Mouse (Mus musculus) intestine, embryonic 14.5 days (tissue): ENCODE measurements around the gene Slc29a1. TPM values are rescaled to one million over a fixed set of nuclear protein-coding genes. Genes with fewer than 3 reads are reported as not detected.

Experiments
- ATAC-seq: fragments of 200-750 bp; cut with Nextera tagmentation; replicated peaks from 2 replicates; pipeline ENCODE4 v1.8.0; 2017; ENCODE audit warnings: low read depth, moderate number of reproducible peaks, moderate TSS enrichment, moderate library complexity; ENCODE audit not compliant: low FRiP score, low TSS enrichment
- DNase-seq: peaks from one replicate; pipeline ENCODE4 v3.0.0-alpha.2; 2018; ENCODE audit warnings: low spot score
- H3K27ac ChIP-seq: fragments of 300-500 bp; sonication (generic); 2 replicates; pipeline ENCODE4 v1.5.1; 2014; ENCODE audit warnings: low read depth, mild to moderate bottlenecking, control low read depth
- H3K27me3 ChIP-seq: fragments of 300-500 bp; sonication (generic); replicated peaks from 2 replicates; pipeline ENCODE4 v1.6.1; 2014; ENCODE audit warnings: low read length, control low read depth; ENCODE audit not compliant: control insufficient read depth, insufficient read depth
- H3K36me3 ChIP-seq: fragments of 300-500 bp; sonication (generic); 2 replicates; pipeline ENCODE4 v1.6.1; 2014; ENCODE audit warnings: low read length, control low read depth; ENCODE audit not compliant: control insufficient read depth, insufficient read depth
- H3K4me1 ChIP-seq: fragments of 300-500 bp; sonication (generic); replicated peaks from 2 replicates; pipeline ENCODE4 v1.6.1; 2014; ENCODE audit warnings: low read length, control low read depth, mixed read lengths; ENCODE audit not compliant: control insufficient read depth, insufficient read depth
- H3K4me2 ChIP-seq: fragments of 300-500 bp; sonication (generic); 2 replicates; pipeline ENCODE4 v1.6.1; 2014; ENCODE audit warnings: low read length
- H3K4me3 ChIP-seq: fragments of 300-500 bp; sonication (generic); 2 replicates; pipeline ENCODE4 v1.5.1; 2014; ENCODE audit warnings: low read depth, low read length, control low read depth, mixed read lengths
- H3K9ac ChIP-seq: fragments of 300-500 bp; sonication (generic); 2 replicates; pipeline ENCODE4 v1.6.1; 2014; ENCODE audit warnings: mild to moderate bottlenecking, low read length
- H3K9me3 ChIP-seq: fragments of 300-500 bp; sonication (generic); 2 replicates; pipeline ENCODE4 v1.6.1; 2016; ENCODE audit warnings: low read length, control low read depth; ENCODE audit not compliant: control insufficient read depth
- WGBS: fragments of 180-500 bp; shearing (Covaris S2); extraction: QIAGEN DNeasy Blood & Tissue Kit; methylation state at CpG from one replicate; pipeline ENCODE4 v1.1.7; 2014; 5-methylcytosine and 5-hydroxymethylcytosine counted together
- polyA plus RNA-seq: library from polyadenylated mRNA; unstranded; fragments of >200 nt; fragmentation: Nextera tagmentation; extraction: Ambion mirVana; gene quantifications from 2 replicates; pipeline ENCODE4 v1.2.1, GENCODE M21; 2014

Slc29a1 gene
- polyA plus RNA-seq, 1 experiment from 2014 or later = 82.7 TPM

DNA sequence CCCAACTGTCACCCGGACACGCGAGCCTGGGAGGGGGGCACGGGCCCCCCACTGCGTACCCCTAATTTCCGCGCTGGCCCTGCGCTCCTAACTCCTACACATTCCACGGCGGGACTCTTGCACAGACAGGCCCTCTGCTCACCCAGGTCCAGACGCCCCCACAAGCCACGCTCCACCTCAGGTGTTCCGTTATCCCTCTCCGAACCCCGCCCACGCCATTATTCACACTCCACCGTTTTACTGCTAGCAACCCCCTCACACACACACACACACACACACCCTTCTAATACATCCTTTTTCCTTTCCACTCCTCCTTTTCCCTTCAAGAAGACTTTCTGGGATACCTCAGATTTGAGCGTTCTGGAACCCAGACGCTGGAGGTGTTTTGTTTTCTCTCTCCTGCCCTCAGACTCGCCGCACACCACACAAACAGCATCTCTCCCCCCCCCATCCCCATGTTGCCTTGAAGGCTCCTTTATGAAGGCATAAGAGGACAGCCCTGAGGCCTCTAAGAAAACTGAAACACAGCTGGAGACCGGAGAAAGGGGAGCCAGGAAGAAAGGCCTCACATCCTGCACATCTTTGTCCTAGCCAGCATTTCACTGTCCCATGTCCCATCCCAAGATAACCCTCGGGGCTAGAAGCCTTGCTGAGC, 3.5 kb downstream of the Slc29a1 start:
- Histone ChIP-seq H3K36me3 (no peaks in the 10 kb centered on the region), H3K4me3 (peak overlapping the region; percentile 51), H3K4me1 (peaks cover 61% of the 10 kb centered on the region), H3K27ac (0 out of 2 replicates have a peak overlapping the region, but pooled peaks have one; percentile 22), H3K4me2 (peak overlapping the region; percentile 96), H3K9ac (peak overlapping the region; percentile 59), H3K9me3 (no peaks in the 10 kb centered on the region), H3K27me3 (peaks cover 6% of the 10 kb centered on the region; the same call in 1 of the 2 replicates)
- peak; percentile 10; the same call in 1 of the 2 replicates for ATAC-seq
- no peak for DNase-seq
- 8% methylated on average over 23 of the region's 23 CpGs for WGBS

DNA sequence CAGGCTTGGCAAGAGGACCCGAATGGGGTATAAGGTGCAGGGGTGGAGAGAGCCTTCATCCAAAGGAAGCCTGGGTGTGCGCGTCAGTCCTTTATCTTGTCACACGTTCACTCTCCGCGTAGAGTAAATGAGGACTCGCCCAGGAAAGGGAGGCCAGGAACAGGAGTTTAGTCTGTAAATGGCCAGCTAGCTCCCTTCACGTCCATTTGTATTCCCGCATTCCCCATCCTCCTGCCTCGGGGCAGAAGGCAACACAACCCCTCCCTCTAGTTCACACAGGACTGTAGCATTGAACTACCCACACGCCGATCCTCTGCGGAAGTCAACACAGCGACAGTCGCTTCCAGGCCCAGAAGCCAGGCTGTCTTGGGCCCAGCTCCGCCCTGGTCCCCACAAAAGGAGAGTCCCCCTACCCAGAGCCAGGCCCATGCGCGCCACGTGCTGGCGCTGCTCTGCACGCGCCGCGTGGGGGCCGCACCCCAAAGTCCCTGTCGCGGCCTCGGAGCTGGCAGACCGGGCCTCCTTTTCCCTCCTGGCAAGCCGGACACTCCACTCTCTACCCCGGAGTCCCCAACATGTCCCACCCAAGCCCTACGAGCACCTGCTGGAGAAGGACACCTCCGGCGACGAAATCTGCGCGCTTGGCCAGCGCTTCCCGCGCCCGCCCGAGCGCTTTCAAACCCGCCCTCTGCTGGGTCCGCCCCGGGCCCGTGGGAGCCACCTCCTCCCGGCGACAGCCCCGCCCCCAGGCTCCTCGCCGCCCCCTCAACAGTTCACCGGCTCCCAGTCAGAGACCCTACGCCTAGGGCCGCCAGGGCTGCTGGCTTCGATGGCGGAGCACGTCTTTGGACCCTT, 4.3 kb downstream of the Slc29a1 start:
- Histone ChIP-seq H3K27ac (0 out of 2 replicates have a peak overlapping the region, but pooled peaks have one; percentile 22), H3K4me3 (peak overlapping the region; percentile 51), H3K36me3 (no peaks in the 10 kb centered on the region), H3K4me2 (peak overlapping the region; percentile 96), H3K9me3 (no peaks in the 10 kb centered on the region), H3K4me1 (peaks cover 60% of the 10 kb centered on the region), H3K27me3 (0 out of 2 replicates have a peak, but pooled peaks cover 4% of the 10 kb centered on the region), H3K9ac (peak overlapping the region; percentile 59)
- 1% methylated on average over 58 of the region's 58 CpGs for WGBS
- DNase-seq (peak; percentile 83), ATAC-seq (peak; percentile 64)

DNA sequence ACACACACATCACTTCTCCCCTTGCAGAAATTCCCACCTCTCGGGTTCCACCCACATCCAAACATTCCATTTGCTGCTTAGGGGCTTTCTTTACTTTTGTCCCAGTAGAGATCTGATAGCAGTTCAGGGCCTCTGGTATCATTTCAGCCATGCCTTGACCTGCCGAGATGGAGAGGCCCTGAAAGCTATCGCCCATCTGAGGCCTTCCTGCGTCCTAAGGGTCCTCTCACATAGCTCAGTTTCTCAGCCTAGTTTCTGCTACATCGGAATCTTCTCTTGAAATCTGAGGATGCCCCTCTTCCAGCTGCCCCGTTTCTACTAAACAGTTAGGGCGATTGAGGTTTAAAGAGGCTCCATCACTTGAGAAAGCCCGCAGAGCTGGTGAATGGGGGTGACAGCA, 5.2 kb downstream of the Slc29a1 start:
- DNase-seq (no peak), ATAC-seq (no peak)
- Histone ChIP-seq H3K4me2 (peak overlapping the region; percentile 96), H3K27me3 (0 out of 2 replicates have a peak, but pooled peaks cover 2% of the 10 kb centered on the region), H3K9me3 (no peaks in the 10 kb centered on the region), H3K4me1 (peaks cover 53% of the 10 kb centered on the region), H3K36me3 (no peaks in the 10 kb centered on the region), H3K4me3 (peak overlapping the region; percentile 51), H3K9ac (no peak overlapping the region), H3K27ac (no peak overlapping the region)
- 44% methylated on average over 8 of the region's 8 CpGs for WGBS

DNA sequence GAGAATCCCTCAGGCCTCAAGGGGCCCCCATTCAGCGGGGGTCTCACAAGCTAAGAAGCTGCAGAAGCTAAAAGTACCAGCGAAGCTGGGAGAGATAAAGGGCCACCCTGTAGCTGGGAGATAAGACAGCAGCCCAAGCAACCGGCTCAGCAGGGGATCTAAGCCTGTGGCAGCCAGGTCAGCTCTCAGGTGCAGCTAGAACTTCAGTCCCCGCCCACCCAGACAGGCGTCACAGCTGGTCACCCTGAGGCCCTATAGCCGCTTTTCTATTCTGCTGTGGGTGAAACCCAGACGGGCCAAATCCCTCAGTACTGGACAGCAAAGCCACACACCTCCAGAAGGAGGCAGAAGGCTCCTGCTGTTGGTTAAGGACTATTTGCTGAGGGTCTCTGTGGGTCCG, 5.9 kb downstream of the Slc29a1 start:
- Histone ChIP-seq H3K9me3 (no peaks in the 10 kb centered on the region), H3K4me3 (no peak overlapping the region), H3K4me1 (peaks cover 52% of the 10 kb centered on the region), H3K4me2 (peak overlapping the region; percentile 96), H3K27me3 (0 out of 2 replicates have a peak, but pooled peaks cover 2% of the 10 kb centered on the region), H3K9ac (no peak overlapping the region), H3K36me3 (0 out of 2 replicates have a peak, but pooled peaks cover under 1% of the 10 kb centered on the region), H3K27ac (no peak overlapping the region)
- 43% methylated on average over 8 of the region's 8 CpGs for WGBS
- no peak for ATAC-seq
- no peak for DNase-seq

DNA sequence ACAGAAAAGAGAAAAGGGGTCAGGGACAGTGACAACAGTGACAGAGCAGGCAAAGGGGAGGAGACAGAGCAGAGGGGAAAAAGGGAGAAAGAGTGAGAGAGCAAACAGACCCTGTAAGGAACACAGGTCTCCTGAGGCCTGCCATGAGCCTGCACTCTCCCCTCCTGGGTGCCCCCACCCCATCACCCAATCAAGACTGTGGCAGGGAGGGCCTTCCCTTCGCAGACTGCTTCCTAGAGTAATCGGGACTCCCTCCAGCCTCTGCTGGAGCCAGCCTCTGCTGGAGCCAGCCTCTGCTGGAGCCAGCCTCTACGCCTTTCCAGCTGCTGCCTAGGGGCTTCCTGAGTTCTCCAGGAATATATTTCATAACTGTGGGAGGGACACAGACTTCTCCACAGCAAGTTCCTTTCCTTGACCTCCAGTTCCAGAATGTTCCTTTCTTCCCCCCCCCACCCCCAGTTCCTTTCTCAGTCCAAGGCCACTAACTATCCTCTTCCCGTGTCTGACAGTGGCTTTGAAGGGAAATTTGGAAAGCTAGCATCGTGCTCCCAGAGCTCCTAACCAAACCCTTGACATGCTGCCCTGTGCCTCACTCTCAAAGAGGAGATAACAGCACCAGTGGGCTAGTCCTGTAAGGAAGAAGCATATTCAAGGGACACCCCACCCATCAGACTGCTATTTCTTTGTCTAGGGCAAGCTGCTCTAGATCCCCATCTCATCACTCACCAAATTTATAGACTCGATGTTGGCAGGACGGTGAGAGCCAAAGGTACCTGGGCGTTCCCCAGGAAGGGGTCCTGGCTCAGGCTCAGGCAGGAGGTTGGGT, 6.6 kb downstream of the Slc29a1 start:
- no peak for DNase-seq
- peaks cover 6% of the 10 kb centered on the region; the same call in 1 of the 2 replicates for H3K36me3 ChIP-seq
- no peak overlapping the region for H3K27ac ChIP-seq
- H3K27me3 ChIP-seq = 0 out of 2 replicates have a peak, but pooled peaks cover 2% of the 10 kb centered on the region
- 52% methylated on average over 8 of the region's 8 CpGs for WGBS
- H3K9me3 ChIP-seq = no peaks in the 10 kb centered on the region
- no peak for ATAC-seq
- H3K4me2 ChIP-seq = peak overlapping the region; percentile 96
- H3K4me3 ChIP-seq = no peak overlapping the region
- peak overlapping the region; percentile 27; the same call in 1 of the 2 replicates for H3K9ac ChIP-seq
- H3K4me1 ChIP-seq = peaks cover 52% of the 10 kb centered on the region

DNA sequence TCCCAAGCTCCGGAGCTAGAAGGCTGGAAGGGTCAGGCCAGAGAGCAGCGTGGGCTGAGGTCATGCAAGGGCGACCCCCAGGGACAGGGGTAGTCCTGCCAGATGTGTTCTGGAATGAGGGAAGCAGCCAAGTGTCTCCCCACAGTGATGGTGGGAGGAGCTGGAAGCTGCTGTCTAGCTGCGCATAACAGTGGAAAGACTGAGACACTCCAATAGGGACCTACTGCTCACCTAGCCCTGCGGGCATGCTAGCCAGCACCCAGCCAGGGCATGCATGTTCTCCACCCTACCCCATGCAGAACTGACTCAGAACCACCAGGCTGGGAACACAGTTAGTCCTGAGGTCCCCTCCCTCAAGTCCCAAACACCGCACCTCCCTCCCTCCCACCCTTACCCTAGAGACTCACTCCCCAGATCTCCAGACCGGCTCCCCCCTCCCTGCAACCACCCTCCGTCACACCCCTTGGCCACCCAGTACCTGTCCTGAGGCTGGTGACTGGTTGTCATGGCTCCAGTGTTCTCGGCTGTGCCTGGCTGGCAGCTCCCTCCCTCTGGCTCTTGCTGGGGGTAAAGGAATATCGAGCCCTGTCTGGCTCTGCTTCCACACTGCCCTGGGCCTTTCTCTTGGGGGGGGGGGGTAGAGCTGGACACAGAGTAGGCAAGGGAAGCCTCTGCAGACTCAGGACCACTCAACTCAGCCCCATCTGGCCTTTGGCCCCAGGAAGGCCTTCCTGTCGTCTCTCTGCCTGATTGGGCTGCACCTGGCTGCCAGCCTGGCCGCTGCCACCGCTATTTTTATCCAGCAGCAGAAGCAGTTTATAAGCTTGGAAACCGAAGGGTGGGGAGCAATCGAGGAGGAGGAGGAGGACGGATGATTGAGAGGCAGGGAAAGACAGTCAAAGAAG, 7.5 kb downstream of the Slc29a1 start:
- Histone ChIP-seq H3K4me3 (no peak overlapping the region), H3K27me3 (0 out of 2 replicates have a peak, but pooled peaks cover 2% of the 10 kb centered on the region), H3K4me1 (peaks cover 48% of the 10 kb centered on the region), H3K27ac (no peak overlapping the region), H3K4me2 (peak overlapping the region; percentile 21), H3K9me3 (no peaks in the 10 kb centered on the region), H3K36me3 (peaks cover 6% of the 10 kb centered on the region; the same call in 1 of the 2 replicates), H3K9ac (peak overlapping the region; percentile 27; the same call in 1 of the 2 replicates)
- 46% methylated on average over 16 of the region's 16 CpGs for WGBS
- no peak for ATAC-seq
- DNase-seq = no peak

DNA sequence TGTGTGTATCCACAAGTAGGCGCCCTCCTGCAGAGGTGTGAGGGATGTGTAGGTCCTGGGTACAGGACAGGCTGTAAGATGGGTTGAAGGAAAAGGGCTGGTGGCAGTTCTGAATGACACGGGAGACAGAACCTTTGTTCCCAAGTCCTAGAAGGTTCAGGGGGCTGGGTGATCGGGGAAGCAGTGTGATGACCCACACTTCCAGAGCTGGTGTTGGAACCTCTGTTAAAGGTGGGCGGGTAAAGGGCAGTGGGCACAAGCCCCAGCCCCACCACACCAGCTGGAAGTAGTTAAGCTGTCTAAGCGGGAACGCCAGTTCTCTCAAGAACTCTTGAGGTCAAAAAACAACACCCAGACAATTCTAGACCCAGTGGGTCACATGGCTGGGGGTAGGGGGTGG, 9.0 kb downstream of the Slc29a1 start:
- ATAC-seq = no peak
- DNase-seq = no peak
- H3K9ac ChIP-seq = no peak overlapping the region
- H3K27me3 ChIP-seq = 0 out of 2 replicates have a peak, but pooled peaks cover 2% of the 10 kb centered on the region
- WGBS = 73% methylated on average over 6 of the region's 6 CpGs
- H3K4me2 ChIP-seq = no peak overlapping the region
- H3K4me3 ChIP-seq = no peak overlapping the region
- peaks cover 40% of the 10 kb centered on the region for H3K4me1 ChIP-seq
- H3K27ac ChIP-seq = no peak overlapping the region
- peaks cover 12% of the 10 kb centered on the region; the same call in 1 of the 2 replicates for H3K36me3 ChIP-seq
- peaks cover 4% of the 10 kb centered on the region; the same call in 1 of the 2 replicates for H3K9me3 ChIP-seq
